Mouse (Mus musculus) megakaryocyte progenitor cell, adult 5-6 weeks (primary cell): Measurements from ENCODE around the gene Ppm1b. TPM values are rescaled to one million over a fixed set of nuclear protein-coding genes. Genes with fewer than 3 reads are reported as not detected.

Source experiments
- ATAC-seq: replicated peaks from 2 replicates; pipeline ENCODE4 v1.8.0; 2016; ENCODE audit warnings: mild to moderate bottlenecking, moderate TSS enrichment, inconsistent platforms; ENCODE audit not compliant: poor library complexity
- total RNA-seq, 2 experiments: library from RNA; stranded (forward) in 1 of 2; stranded (reverse) in 1 of 2; fragments of 157-497, 149-512 nt in 1 of 2; fragments of 200-1000 nt in 1 of 2; gene quantifications; 2 replicates each; pipeline versions ENCODE4 v1.2.3 to v1.2.4; 2015 to 2017

Ppm1b gene
- total RNA-seq (2015) (46.0 and 48.4 TPM in 2 replicates), total RNA-seq (2017) (51.4 and 59.9 TPM in 2 replicates)

DNA sequence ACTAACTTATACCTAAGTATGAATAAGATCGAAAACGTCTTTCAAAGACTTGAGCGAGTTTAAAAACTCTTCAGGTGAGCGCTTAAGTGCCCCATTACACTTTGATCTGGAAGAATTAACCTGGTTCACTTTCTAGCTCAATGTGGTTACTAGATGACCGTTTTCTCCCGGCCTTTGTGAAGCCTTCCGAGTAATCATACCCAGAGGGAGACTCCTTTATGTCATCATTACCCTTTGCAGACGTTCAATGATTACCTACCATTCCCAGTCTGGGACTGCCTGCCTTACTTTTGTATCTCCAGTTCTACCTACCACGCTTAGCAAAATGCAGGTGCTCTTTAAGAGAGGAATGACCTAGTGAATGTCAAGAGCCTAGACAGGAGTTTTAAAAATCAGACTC lies at the start of gene Ppm1b:
Ppm1b (plus strand) TSS at position 301 of the 400 bp plus-strand sequence.
- ATAC-seq: no peak

DNA sequence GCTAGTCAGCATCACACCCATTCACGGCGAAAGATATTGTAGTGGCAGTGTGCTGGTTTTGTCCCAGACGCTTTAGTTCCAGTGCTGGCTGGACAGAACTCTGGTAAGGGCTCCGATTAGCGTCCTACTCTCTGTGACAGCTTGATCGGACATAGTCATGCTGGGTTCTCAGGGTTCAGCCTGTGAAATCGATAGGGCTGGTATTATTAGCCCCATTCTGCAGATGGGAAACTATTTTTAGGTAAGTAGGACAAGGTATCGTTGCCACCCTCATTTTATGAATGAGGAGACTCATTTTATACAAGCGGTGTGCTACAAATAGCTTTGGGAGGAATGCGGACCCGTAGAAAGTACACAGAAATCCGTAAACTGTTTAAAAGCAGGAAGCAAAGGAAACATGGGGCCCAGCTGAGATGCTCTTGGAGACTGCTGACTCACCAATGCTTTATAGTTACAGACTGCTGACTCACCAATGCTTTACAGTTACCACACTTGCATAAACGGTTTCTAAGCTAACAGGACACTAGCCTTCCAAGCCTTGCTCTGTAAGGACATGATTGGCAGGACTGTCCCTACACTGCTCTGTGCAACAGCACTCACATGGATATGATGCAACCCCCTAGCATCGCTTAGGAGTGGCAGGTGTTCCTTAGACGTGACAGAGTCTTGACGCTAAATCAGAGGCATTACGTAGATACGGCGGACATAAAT lies 34.7 kb upstream of the Ppm1b start:
- ATAC-seq: peak; percentile 45

DNA sequence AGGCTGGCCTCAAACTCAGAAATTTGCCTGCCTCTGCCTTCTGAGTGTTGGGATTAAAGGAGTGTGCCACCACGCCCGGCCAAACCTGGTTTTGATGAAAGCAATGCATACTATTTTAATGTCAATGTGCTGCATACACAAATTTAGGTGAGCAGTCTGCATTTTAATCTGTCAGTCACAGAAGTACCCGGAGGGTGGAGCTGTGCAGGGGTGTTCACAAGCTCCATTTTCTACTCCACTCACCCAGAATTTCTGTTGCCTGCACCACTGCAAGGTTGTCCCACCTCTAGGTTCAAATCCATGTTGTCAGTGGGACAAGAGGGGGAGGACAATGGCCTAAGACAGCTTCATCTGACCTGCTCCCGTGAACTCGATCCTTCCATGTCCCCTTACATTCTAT lies 31.8 kb upstream of the Ppm1b start:
- ATAC-seq: 0 out of 2 replicates have a peak, but pooled peaks have one; percentile 26

DNA sequence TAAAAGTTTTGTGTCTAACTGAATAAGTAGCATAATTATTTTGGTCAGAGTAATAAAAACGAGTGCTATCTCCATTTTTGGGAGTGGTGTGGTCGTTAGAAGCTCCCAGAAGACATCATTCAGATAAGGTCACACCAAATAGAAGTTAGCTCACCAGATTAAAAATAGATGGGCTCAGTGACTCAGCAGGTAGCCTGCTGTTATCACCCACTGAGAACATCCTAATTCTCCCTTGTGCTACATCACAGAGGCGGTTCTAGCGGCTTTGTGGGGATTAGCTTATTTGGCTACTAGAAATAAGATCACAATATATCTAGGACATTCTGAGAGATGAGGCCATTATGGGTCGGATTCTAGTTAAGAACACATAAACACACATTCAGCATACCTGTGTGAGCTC lies 30.3 kb upstream of the Ppm1b start:
- peak; percentile 87 for ATAC-seq

DNA sequence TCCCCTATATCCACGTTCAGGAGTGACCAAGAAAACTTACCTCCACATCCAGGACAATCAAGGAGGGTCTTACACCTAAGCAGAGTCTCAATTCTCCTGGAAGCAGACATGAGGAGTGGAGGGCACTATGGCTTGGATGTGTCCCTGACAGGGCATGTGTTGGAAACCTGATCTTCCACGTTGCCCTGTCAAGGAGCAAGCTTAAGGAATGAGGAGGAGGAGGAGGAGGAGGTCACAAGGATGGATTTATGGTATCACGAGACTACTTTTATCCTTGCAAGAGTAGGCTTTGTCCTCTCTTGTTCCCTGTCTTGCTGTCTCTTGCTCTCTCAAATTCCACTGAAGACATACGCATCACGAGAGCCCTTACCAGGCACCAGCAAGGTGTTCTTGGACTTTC lies 29.0 kb upstream of the Ppm1b start:
- no peak for ATAC-seq

DNA sequence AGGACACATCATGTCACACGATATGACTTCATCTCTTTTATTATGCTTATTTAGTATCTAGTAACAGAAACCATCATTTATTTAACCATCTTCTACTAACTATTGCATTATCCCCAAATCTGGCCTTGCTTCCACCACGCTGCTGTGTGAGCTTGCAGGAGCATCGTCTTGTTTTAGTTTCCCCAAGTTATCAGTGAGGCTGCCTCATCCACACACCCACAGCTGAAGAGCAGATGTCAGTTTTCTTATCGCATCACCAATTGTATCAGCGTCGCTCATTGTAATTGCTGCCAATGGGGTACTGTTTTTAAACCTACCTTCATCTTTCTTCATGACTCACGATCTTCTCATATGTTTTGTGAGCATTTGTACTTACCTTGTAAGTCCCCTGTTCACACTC lies 23.6 kb upstream of the Ppm1b start:
- peak; percentile 54 for ATAC-seq

DNA sequence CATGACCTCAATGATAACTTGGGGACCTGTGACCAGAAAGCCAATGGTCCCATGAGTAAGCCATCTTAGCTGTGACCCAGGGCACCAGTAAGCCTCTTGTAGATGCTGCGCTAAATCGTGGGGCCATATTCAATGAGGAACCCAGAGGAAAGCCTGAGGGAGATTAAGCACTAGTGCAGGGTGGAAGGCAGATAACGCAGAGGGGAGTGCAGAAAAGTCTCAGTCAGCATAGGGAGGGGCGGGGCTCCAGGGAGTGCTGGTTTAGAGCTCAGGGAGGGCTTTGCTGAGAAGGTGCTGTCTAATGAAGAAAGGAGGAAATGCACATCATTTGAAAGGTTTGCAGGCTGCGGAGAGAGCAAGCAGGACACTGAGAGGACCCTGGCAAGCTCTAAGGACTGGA lies 22.6 kb upstream of the Ppm1b start:
- ATAC-seq: peak; percentile 96

DNA sequence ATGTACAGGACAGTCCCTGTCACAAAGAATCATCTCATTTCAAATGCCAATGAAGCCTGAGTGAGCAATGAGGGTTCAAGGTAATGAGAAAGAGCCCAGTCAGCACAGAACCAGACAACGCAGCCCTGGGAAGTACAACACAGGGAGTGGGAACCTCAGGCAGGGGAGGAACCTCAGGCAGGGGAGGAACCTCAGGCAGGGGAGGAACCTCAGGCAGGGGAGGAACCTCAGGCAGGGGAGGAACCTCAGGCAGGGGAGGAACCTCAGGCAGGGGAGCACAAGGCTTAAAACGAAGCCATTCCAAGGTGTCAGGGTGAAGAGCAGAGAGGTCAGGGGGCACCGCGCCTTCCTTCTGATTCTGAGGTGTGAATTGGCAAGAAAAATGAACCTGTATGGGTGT lies 20.9 kb upstream of the Ppm1b start:
- ATAC-seq: 0 out of 2 replicates have a peak, but pooled peaks have one; percentile 10

DNA sequence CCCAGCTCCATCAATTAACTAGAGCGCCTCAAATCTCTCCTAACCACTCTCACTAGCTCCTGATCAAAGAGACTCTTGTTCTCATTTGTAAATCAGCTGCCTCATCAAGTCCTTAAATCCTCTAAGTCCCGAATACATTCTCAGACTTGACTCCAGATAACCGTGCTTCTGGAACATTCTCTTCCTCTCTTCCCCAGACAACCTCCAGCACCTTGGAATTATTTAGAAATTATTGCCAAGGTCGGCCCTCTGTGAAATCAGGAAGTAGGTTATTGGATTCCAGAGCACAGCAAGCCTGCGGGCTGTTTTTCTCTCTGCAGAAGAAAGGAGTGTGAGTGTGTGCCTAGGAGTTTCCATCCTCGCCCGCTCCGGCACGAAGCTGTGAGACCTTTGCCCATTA lies 20.2 kb upstream of the Ppm1b start:
- ATAC-seq: no peak

DNA sequence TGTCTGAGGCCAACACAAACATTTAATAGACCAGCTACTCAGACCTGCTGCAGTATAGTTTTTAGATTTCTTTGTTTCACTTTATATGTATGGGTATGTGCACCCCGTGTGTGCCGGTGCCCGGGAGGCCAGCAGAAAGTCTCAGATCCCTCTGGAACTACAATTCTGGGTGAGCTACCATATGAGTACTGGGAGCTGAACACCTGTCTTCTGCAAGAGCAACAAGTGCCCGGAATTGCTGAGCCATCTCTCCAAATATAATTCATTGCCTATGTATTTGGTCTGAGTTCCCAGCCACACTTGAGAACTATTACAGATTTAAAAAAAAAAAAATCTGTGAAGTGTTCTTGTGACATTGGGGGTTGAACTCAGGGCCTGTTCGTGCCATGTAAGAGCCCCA lies 19.7 kb upstream of the Ppm1b start:
- ATAC-seq: no peak

DNA sequence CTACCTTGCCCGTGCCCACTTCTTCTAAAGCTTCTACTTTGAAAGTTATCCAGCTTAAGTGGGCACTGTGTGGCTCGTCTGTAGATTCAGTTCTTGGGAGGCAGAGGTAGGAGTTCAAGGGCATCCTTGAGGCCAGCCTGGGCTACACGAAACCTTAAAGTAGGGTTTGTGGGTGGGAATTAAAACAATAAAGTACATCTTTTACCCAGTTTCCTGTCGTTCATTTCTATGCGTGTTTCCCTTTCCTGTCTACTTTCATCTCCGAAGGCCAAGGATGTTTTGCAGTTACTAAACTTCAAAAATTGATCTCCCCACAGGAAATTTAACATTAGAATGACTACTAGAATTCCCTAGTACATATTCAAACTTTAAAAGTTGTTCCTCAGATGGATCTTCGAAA lies 19.3 kb upstream of the Ppm1b start:
- ATAC-seq: no peak

DNA sequence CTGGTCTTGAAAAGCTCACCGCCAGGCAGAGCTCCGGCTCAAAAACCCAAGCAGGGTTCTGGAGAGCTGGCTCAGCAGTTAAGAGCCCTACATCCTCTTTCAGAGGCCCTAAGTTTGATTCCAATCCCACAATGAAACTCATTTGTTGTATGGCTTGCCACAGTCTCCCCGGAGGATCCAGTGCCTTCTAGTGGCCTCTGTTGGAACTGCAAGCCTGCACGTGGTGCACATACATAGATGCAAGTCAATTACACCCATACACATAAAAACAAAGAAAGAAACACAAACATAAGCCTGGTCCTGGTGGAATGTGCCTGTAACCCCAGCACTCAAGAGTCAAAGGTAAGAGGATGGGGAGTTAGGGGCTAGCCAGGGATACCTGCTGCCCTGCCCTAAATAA lies 18.3 kb upstream of the Ppm1b start:
- no peak for ATAC-seq

DNA sequence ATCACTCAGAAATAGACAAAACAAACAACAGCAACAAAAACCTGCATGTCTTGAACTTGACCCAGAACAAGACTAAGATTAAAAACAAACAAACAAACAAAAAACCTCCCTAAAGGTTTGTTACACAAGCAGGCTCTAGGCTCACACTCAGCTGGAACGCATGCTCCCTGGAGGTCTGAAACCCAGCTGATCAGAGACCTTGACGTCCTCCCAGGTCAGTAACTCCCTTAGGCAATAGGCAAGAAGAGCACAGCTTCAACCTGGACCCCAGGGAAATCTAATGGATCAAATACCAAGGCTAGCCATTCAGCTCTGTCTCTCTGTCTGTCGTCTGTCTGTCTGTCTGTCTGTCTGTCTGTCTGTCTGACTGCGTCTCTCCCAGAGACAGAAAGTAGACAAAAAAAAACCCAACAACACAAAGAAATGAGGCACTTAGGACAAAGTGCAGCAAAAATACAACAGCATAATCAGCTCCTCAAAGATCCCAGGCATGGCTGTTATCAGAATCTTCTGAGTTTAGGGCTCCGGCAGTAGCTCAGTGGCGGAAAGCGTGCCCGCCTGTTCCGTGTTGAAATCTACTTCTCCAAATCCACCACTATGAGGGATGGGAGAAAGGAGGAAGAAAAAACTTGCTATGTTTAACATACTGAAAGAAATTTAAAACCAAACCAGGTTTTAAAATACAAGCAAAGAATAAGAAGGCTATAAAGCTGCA lies 16.4 kb upstream of the Ppm1b start:
- peak; percentile 27; the same call in 1 of the 2 replicates for ATAC-seq

DNA sequence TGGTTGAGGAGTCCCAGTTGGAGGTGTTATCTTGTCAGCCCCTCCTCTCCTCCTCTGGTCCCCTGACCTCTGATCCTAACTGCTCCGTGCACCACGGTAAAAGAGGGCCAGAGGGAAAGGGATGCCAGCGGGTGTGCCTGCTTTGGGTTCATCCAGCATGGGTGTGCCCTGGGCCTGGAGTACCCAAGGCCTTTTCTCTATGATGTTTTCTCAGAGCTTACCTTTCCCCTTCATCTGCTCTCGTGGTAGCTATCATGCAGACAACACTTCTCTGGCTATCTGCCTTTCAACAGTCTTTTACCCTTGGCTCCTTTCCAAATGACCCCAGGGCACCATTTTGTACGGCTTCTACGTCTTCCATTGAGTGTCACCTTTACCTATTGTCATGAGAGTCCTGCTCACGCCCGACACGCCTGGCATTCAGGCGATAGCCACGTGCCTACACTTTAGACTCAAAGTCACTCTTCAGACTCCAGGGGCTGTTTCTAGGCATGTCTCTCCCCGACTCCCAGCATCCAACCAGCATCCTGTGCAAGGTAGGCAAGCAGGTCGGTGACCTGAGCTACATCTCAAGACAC lies 15.2 kb upstream of the Ppm1b start:
- ATAC-seq: peak; percentile 60

DNA sequence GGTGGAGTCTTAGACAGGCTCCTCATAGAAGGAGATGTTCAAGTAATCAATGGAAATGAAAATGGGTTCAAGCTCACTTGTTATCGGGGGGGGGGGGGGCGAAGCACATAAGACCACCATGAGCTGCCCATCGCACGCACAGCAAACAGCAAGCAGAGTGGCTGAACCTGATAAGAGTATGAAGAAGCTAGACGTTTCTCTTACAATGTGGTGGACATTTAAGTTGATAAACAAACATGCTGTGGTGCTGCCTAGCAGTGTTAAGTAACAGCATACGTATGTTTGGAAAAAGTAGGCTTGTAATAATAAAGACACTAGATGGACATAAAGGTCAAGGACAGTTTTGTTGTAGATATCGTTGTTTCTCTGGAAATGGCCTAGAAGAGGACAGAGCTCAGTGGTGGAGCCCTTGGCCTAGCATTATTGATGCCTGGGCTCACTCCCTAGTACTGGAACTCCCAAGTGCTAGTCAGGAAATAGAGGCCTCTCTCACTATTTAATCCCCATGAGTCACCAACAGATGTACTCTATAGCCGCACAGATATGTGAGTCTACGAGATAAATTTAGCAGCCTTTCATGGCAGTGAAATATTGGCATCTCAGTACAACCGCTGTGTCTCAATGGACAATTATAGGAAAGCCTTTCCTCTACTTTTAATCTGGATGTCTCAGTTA lies 14.0 kb upstream of the Ppm1b start:
- ATAC-seq: peak; percentile 74

DNA sequence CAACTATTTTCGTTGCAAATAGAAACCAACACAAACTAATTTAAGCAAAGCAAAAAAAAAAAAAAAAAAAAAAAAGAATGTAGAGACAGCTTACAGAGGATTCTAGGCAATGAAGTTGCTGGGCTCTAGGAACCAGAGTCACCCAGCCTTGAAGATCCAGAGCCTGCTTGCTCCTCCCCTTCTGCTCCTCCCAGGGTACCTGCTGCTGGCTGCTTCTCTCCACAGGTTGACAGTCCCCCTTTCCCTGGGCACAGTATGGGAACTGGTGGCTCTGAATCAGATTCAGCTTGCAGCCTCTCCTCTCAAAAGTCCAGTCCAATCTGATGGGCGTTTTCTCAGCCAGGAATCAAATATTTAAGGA lies 13.5 kb upstream of the Ppm1b start:
- no peak for ATAC-seq

DNA sequence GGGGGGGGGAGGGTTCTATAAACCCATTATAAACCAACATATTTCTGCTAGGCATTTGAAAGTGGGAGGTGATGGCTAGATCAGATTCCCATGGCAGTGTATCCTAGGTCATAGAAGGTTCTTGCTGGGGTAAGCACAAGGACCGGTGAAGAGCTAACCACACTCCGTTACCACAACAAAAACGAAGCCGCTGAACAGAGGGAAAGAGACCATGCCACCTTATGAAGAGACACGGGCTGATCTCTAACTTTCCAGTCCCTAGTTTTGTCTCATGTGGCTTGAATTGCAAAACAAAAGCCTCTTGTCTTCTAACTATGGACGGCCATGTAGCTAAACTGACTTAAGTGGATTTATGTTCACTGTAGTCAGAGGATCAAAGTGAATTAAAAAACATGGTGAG lies 12.2 kb upstream of the Ppm1b start:
- ATAC-seq: no peak

DNA sequence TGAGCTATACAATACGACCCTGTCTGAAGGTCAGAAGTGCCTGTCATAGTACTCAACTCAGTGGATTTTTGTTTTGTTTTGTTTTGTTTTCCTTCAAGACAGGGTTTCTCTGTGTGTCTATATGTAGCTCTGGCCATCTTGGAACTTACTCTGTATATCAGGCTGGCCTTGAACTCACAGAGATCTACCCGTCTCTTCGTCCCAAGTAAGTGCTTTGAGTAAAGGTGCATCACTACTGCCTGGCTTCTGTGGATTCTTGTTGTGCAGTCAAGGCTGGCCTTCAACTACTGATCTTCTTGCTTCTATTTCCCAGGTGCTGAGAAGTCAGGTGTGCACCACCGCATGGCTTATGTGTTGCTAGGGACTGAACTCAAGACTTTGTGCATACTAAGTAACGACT lies 4.0 kb upstream of the Ppm1b start:
- no peak for ATAC-seq

DNA sequence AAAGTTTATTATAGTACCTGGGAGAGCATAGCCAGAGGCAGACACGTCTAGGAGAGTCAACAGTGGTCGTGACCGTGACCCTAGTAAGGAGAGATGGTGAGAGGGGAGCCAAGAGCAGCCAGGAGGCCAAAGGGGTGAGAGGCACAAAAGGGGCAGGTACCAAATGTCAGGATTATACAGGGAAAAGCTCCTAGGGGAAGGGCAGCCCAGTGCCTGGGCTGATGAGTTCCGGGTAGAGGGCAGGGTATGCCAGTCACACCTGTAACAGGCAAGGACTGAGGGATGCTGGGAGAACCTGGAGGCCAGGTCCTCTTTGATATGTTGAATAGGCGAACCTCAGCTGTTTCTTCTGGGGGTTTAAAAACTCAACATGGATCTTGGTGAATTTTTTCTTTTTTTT lies 2.8 kb upstream of the Ppm1b start:
- ATAC-seq: no peak

DNA sequence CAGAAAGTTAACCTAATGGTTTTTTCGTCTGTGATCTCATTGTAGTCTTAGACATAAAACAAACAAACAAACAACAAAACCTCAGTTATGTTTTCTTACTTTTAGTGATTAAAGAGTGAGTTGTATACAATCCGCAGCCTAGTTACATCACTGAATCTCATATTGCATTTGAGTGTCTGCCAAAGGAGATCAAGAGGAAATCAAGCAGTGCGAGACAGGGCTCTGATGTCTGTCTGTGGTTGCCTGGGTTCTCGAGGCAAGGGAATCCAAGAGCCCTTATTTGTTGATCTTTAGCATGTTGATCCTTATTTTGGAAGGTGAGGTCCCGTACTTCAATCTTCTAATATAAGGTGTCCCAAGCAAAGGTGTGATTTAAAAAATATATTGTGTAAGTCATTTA lies 1.7 kb upstream of the Ppm1b start:
- no peak for ATAC-seq

DNA sequence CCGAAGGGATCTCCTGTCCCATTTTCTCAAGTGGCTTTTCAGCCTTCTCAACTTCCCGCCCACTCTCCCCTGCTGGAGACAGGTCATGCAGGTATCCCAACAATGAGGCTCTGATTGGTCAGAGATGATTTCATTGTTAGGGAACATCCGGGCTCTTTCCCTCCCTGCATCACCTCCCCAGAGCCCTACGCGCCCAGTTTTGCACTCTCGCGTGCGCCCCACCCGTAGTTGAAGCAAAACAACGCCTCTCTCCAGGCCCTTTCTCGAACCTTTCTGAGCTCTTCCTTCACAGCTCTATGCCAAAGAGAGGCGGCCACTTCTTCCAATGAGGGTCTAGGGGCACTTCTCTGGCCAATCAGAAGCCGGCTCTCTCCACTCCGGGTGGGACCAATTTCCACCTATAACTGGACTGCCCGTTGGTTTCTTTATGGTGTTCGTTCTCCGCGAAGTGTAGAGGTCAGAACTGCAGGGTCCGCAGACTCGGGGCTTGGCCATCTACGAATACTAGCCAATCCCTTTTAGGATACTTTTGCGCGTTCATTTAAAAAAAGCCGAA lies 468 bp downstream of the Ppm1b start:
- ATAC-seq: peak; percentile 61
